Mouse (Mus musculus): ENCODE measurements around the gene Mark3.
"Not testable (repeated sequence)": the region's sequence is repeated elsewhere in the genome, so short reads cannot be mapped to it uniquely, and the experiment has no call there.

Gene Mark3

DNA sequence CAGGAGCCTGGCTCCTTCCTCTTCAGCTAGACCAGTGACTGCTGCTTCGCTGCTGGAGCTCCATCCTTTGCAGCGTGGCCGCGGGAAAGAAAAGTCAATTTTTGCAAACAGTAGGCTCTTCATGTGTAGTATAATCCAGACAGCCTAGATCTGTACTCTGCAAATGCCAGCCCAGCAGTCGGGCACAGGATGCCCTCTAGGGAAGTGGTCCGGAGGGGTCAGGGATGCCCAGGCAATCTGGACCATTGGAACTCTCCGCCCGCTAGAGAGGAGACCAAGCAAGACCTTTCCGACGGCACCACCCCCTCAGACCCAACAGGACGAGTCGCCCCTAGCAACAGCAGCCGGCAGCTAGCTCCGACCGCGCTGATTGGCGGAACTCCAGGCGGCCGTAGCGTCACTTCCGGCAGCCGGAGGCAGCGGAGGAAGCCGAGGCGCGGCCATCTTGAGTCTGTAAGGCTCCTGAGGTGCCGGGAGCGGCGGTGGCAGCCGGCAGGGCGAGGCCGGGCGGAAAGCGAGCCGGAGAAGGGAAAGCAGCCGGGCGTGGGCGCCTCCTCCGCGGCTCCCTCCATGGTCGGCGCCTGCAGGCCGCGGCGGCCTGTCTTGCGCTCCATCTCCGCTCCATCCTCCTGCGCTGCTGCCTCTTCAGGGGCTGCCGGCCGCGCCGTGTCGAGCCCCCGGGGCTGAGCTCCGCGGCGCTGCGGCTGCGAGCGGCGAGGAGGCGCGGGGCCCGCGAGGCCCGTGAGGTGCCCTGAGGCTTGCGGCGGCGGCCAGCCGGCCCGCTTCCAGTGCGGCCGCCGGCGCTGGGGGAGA, at the start of gene Mark3:
Gene Mark3, plus strand, starts transcription at position 450 of the 813 bp plus-strand sequence.
- peak; percentile 93 to 95 for DNase-seq (ENCODE audit: low spot score in 2 of 2)

DNA sequence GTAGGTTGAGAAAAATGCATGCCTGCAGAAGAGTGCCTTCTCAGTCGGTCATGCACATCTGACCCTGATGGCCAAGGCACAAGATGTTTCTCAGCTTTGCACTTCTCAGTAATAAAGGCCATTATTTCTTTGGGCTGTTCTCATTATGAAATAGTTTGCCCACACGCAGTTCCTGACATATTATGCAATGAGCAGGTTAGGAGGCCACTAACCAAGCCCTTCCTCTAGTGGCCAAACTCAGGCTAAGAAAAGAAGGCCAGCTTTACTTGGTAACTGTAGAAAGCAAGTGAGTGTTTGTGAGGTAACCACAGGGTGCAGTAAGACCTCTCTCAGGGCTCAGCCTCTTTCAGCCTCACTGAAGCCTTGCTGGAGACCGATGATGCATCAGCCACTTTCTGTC, 49.4 kb upstream of the Mark3 start:
- no peak for DNase-seq (ENCODE audit: low spot score in 2 of 2)

DNA sequence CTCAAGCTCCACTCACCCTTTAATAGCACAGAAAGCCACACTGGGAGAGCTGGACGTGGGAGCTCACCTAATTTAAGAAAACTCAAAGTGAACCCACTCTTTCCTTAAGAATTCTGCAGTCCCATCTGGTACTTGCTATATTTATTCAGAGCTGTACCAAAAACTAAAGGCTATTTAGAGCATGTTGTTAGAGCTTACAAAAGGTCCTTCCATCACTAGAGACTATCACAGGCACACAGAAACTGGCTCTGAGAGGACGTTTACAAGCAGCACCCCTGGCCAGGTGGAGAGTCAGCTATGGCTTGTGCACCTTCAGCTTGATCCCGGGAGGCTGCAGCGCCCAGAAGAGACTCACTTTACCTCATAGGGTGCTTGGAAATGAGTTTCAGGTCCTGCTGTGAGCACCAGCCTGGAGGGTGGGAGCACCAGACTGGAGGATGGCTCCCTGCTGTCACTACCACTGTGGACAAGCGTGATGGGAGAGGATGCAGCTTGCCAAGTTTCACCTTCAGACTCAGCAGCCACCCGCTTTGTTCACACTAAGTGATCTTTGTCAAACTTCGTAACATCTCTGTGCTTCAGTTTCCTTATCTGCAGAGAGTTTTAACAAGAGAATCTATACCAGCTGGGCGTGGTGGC, 46.6 kb upstream of the Mark3 start:
- DNase-seq (ENCODE audit: low spot score in 2 of 2), result no peak

DNA sequence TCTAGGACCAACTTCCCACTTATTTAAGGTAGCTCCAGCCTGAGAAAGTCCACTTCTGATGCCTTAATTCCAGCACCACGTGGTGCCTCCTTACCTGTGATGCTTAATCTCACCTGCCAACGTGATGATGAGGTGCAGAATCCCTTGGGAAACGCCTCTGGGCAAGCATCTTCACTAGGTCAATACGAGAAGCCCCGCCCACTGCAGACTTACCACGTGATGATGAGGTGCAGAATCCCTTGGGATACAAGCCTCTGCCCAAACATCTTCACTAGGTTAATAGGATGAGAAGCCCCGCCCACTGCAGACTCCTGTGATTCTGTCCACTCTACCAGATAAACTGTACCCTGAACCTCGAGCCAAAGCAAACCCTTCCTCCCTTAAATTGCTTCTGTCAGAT, 45.1 kb upstream of the Mark3 start:
- no peak for DNase-seq (ENCODE audit: low spot score in 2 of 2)

DNA sequence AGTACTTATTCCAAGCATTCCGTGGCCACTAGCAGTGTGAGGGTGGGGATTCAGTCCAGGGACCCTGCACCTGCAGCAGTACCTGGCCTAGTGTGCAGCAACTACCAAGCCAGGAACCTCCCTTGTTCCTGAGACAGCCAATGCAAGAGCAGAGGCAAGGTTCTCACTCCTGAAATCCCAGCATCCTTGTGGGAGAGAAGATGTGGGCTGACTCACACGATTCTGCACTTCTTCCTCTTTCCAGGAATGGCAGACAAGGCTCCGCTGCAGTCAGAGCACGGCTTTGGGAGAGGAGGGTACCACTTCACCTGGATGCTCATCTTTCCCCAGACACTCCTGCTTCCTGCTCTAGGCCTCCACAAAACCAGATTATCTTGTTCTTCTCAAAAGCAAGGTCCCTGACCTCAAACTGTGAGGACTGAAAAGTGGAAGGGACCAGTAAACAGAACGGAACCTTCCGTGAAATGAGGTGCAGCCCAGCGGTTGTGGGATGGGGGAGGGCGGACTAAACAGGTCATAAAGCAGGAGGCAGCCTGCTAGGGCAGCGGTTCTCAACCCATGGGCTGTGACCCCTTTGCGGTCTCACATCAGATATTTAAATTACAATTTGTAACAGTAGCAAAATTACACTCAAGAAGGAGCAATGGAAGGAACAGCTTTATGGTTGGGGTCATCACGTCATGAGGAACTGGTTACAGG, 41.1 kb upstream of the Mark3 start:
- no peak for DNase-seq (ENCODE audit: low spot score in 2 of 2)

DNA sequence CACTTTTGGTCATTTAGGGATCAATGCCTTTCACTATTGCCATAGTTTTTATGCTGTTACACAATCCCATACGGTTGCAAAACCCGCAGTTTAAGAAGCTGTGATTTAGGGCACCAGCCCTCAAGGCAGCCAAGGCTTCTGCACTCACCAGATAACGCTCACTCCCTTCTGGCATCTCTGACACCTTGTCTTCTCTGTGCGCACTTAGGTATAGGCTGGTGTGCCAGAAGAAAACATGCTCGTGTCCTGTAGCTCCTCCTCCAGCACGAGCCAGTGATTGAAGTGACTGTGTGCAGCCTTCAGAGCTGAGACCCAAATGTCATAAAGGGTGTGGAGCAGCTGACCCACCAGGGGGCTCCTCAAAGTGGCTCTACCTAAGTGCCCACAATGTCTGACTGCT, 39.0 kb upstream of the Mark3 start:
- no peak for DNase-seq (ENCODE audit: low spot score in 2 of 2)

DNA sequence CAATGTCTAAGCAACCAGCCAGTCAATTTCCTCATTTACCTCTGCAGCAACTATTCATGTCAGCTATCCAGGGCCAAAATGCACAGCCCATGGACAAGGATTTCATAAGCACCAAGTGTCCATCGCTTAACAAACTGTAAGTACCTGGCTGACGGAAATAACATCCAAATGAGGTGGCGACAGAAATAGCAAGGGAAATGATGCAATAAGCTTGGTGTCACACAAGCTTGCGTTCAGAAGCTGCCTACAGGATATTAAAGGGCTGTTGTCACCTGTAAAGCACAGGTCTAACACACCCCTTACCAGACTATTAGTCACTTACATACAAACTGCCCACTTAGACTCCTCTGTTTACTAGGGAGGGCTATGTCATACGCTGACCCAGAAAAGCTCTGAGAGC, 38.6 kb upstream of the Mark3 start:
- no peak for DNase-seq (ENCODE audit: low spot score in 2 of 2)

DNA sequence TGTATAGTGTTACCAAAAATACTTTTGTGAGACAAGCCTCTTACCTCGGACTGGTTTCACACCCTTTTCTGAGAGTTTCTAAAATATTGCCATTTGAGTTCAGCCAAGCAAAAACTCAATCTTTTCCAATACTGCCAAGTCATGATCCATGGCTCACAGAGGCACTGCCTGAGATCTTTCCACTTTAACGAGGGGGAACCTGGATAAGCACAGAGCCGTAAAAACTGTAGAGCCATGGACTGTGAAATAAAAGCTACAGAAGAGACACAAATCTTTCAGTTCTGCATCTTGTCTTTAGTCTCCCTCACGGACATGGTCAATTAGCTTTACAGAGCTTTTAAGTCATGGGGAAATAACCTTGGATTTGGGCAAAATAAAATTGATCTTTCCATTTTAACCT, 37.6 kb upstream of the Mark3 start:
- no peak for DNase-seq (ENCODE audit: low spot score in 2 of 2)

DNA sequence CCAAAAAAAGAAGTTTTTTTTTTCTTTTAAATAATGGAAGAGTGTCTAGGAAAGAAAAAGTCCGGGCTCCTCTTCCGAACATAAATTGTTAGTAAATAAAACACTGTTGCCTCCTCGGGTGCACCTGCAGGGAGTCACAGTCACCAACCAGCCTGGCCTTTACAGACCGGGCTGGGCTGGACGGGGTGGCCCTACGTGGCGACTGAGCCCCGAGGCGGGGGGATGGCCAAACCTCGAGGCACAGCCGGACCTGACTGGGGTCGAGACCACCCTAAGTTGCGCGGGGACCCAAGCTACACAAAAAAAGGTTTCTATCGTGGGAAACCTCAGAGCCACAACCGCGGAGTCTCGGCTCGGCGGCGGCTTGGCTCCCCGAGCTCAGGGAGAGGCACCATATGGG, 37.0 kb upstream of the Mark3 start:
- DNase-seq (ENCODE audit: low spot score in 2 of 2), result no peak

DNA sequence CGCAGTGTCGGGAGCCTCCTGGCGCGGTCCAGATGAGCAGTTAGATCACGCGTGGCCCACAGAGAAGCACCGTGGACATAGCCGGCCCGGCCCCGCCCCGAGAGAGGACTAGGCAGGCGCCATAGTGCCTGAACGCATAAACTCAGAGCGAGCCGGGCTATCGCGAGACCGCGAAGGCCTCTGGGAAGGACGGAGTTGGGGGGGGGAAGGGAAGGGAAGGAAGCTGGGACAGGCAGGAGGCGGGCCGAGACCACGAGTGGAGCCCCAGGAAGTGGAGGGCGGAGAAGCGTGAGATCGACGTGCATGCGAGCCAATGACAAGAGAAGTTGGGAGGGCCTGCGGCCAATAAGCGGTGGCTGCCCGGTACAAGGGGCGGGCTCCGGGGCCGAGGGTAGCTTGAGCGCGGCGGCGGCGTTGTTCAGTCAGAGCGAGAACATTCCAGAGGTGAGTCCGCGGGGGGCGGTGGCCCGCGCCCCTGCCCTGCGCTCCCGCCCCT, 36.5 kb upstream of the Mark3 start, which contains the start of gene Eif5:
Gene Eif5, plus strand, starts transcription at position 221 of the 496 bp plus-strand sequence.
- peak; percentile 99 for DNase-seq (ENCODE audit: low spot score in 2 of 2)

DNA sequence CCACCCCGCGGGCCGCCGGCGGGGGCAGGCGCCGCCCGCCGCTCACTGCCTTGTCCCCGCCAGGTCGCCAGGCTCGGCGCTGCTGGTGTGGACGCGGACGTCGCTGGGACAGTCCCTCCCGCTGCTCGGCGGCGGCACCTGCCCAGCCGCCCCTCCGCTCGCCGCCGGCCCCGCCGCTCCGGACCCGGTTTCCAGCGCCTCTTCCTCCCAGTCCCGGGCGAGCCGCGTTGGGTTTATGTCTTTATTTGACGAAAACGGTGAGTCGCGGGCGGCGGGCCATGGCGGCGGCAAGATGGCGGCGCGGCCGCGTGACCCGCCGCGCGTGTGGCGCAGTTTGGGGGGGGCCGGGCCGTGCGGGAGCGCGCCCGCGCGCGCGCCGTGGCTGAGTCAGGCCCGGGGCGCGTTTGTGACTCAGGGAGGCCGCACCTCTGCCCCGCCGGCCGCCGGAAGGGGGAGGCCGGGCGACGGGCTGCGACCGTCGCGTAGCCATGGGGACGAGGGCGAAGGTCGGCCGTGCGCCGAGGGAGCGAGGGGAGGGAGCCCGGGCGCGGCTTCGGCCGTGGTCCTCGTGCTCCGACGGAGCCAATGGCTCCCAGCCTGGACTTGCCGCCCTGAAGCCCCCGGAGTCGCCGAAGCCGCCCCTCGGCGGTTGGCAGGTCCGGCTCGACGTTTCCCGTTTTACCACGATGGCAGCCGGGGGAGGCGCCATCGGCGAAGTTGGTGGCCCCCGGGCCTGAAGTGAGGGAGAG, 35.9 kb upstream of the Mark3 start:
- DNase-seq (ENCODE audit: low spot score in 2 of 2), result peak; percentile 76 to 82

DNA sequence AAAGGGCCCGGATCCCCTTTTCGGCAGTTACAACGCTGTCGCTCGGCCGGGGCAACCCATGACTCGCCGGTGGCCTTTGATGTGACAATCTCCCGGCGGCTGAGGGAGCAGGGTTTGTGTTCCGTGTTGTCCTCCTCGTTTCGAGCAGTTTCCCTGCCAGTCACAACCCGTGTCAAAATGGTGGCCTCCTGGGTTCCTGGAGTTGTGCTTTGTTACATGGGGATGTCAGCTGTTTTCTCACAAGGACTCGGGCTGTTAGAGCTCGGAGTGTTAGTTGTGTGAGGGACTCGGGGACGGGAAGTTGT, 35.3 kb upstream of the Mark3 start:
- no peak for DNase-seq (ENCODE audit: low spot score in 2 of 2)

DNA sequence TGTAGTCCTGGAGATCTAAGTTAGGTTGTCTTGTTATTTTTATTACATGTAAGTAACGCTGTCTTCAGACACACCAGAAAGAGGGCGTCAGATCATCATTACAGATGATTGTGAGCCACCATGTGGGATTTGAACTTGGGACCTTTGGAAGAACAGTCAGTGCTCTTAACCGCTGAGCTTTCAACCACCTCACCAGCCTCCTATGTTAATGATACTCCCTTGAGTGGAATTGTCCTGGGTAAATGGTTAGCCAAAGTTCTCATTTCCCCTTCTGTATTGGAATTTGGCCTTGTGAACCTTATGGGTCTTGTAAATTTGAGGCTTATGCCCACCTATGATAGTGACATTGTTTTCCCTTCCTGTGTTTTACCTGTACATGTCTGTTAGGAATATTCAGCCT, 27.3 kb upstream of the Mark3 start:
- DNase-seq (ENCODE audit: low spot score in 2 of 2), result no peak

DNA sequence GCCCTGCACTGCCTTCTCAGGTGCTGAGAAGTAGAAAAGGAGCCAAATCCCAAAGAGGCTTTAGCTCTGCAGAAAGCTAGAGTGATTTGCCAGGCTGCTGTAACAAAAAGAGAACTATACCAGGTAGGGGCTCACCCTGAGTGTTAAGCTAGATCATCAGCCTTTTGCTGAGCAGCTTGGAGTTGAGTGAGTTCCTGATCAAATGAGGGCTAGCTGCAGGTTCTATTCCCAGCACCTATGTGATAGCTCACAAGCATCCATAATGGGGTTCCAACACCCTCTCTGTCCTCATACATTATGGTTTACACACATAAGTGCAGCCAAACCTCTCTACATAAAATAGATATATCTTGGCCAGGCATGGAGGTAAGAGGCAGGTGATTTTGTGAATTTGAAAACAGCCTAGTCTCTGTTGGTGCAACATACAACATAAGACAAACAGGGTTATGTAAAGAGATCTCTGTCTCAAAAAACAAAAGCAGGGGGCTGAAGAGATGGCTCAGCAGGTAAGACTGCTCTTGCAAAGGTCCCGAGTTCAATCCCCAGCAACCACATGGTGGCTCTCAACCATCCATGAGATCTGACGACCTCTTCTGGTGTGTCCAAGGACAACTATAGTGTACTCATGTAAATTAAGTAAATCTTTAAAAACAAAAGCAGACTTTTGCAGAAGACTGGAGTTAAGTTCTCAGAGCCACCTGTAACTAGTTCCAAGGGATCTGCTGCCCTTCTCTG, 25.6 kb upstream of the Mark3 start:
- no peak for DNase-seq (ENCODE audit: low spot score in 2 of 2)

DNA sequence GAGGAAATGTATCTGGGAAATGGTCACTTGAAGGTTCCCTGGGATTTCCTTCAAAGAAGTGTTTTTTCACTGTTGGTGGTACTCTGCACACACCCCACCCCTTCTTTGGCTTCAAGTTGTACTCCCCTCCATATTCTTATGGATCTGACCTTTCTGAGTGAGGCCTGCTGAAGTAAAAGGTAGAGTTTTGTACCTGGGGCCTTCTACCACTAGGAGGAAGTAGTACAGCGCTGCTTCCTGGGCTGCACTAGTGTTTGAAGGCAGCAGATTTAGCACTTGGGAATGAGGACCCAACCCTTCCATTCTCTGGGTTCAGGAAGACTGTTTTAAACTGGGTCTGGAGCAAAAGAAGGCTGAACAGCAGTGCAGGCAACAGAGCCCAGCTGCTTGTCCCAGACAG, 23.6 kb upstream of the Mark3 start:
- DNase-seq (ENCODE audit: low spot score in 2 of 2), result no peak

DNA sequence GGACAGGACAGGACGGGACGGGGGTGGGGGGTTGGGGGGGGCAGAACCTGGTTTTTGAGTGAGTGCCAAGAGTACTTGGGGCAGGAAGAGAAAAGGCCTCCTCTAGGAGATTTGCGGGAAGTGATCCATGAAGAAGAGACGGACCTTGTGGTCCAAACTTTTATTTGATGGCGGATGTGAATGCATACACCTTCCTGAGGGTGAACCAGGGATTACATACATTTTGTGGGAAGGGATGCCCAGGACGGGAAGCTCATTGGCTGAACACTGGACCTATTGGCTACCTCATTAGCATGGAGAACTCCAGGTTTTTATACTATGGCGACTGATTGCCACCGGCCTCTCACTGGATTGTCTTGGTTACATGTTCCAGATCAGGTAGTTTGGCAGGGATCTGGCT, 22.0 kb upstream of the Mark3 start:
- DNase-seq (ENCODE audit: low spot score in 2 of 2), result no peak

DNA sequence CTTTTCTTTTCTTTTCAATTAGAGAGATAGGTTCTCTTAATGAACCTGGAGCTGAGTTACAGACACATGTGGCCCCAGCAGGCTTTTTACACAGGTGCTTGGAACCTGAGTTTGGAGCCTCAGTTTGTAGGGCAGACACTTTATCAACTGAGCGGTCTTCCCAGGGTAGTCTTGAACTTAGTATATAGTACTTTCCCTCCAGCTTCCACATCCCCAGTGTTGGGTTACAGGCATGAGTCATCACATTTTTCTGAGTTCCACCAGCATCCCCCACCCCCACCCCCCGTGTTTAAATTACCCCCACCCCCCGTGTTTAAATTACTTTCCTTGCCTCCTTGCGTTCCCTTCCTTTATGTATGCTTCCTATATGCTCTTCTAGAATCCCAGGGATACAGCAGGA, 19.0 kb upstream of the Mark3 start:
- no peak for DNase-seq (ENCODE audit: low spot score in 2 of 2)

DNA sequence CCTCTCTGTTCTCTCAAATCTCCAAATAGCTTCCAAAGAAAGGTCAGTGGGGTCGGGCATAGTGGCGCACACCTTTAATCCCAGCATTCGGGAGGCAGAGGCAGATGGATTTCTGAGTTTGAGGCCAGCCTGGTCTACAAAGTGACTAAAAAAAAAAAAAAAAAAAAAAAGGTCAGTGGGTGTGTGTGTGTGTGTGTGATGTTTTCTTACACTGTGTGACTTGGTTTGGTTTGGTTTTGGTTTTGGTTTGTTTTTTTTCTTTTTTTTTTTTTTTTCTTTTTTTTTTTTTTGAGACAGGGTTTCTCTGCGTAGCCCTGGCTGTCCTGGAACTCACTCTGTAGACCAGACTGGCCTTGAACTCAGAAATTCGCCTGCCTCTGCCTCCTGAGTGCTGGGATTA, 18.4 kb upstream of the Mark3 start:
- DNase-seq (ENCODE audit: low spot score in 2 of 2), result not testable (repeated sequence)

DNA sequence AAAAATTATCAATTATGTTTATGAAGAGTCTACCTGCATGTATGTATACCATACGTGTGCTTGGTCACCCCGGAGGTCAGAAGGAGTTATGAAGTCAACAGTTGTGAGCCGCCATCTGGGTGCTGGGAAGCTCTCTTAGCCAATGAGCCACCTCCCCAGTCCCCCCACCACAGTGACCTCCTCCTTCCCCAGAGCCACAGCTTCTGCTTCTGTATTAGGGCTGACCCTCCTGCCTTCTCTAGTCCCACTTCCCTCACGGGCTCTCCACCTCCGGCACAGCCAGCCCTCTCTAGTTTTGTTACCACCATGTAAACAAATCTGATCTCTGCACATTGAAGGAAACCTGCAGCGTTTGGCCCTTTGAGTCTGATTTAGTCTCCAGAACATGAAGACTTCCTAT, 16.8 kb upstream of the Mark3 start:
- DNase-seq (ENCODE audit: low spot score in 2 of 2), result no peak

DNA sequence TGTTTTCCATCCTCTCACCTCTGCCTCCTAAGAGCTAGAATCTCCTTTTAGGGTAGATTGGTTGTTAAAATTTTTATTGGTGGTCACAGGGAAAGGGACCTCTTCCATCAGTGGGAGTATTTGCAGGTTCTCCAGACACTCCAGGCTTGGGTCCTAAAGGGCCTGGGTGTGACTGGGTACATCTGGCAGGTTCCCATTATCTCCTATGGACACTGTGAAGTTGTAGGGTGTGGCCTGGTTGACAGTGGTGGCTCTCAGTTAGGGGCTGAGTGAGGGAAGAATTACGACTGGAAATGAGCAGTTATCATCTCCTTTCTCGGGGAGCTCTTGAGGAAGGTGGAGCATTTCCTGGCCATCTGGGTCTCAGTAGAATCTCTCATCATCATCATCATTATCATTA, 15.7 kb upstream of the Mark3 start:
- no peak for DNase-seq (ENCODE audit: low spot score in 2 of 2)

DNA sequence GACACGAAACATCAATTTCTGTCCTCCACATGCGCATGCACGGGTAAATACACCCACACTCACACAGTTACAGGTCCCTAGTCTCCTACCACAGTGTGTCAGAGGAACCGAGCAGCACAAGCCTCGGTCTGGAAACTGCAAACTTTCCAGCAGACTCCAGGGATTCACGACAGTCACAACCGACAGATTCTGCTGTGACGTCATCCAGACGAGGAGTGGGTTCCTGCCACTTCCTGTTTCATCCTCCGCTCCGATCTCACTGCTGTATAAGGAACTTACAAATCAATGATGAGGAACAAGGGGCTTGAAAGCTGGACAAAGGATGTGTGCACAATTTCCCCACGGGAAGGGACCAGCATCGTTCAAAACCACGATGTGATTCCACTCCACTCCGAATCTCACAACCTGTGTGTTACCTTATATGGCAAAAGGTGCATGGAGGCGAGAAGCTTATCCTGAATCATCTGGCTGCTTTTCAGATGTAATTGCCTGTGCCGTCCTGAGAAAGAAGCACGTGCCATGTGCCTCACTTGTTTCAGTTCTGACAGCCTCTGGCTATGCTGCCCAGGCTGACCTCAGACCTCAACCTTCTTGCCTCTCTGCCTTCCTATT, 14.6 kb upstream of the Mark3 start:
- DNase-seq (ENCODE audit: low spot score in 2 of 2), result peak; percentile 34 to 51
